In genomic region chr8:11602006-11602680, GRCm38 (mm10) we compare ENCODE assay signal across 8 mouse cellular contexts. TPM values are rescaled to one million over a fixed set of nuclear protein-coding genes. Genes with fewer than 3 reads are reported as not detected.
DNase-seq lines count a peak whose midpoint lies in the region; ATAC-seq and TF ChIP-seq lines count a peak whose summit lies in the region.

No protein-coding gene starts in this region.

- H3K27me3 ChIP-seq in kidney, adult 2 months (replicated peaks; ENCODE audit: control insufficient read depth, insufficient read depth, low read length), result no peaks in the 10 kb centered on the region
- H3K27me3 ChIP-seq in limb, embryonic 14.5 days (ENCODE audit: control insufficient read depth, insufficient read depth, low read length), result no peaks in the 10 kb centered on the region
- no peaks in the 10 kb centered on the region for H3K27me3 ChIP-seq in stomach, postnatal 0 days (ENCODE audit: control insufficient read depth, insufficient read depth, low read length)

- peak; percentile 64 for TF ChIP-seq CTCF in cortical plate, adult 2 months (IDR thresholded peaks at IDR 0.05; ENCODE audit: extremely low read depth, insufficient read depth, low read length)
- peak; percentile 81 for TF ChIP-seq CTCF in kidney, adult 2 months (conservative IDR thresholded peaks at IDR 0.05; ENCODE audit: insufficient read depth, insufficient read length, low read depth, low read length)
- peak; percentile 93 for TF ChIP-seq CTCF in stomach, postnatal 0 days (IDR thresholded peaks at IDR 0.05; ENCODE audit: low read depth)

- no peak for TF ChIP-seq POLR2A in cortical plate, adult 2 months (IDR thresholded peaks at IDR 0.05; ENCODE audit: extremely low read depth, insufficient read depth, low read length)
- TF ChIP-seq POLR2A in kidney, adult 2 months (IDR thresholded peaks at IDR 0.05; ENCODE audit: low read depth, low read length), result no peak
- TF ChIP-seq POLR2A in limb, embryonic 14.5 days (IDR thresholded peaks at IDR 0.05; ENCODE audit: borderline replicate concordance, extremely low read depth, insufficient read depth, insufficient read length), result no peak

- H3K27ac ChIP-seq in cortical plate, adult 2 months (ENCODE audit: insufficient read depth, low read length), result no peak overlapping the region
- H3K27ac ChIP-seq in kidney, adult 2 months (ENCODE audit: insufficient read depth, low read depth, low read length), result no peak overlapping the region
- H3K27ac ChIP-seq in limb, embryonic 14.5 days (replicated peaks; ENCODE audit: low read depth, low read length), result no peak overlapping the region
- no peak overlapping the region for H3K27ac ChIP-seq in stomach, postnatal 0 days (replicated peaks)

- no peaks in the 10 kb centered on the region for H3K36me3 ChIP-seq in kidney, adult 2 months (ENCODE audit: control insufficient read depth, insufficient read depth, low read length)
- no peaks in the 10 kb centered on the region for H3K36me3 ChIP-seq in limb, embryonic 14.5 days (ENCODE audit: control insufficient read depth, insufficient read depth, low read length)
- H3K36me3 ChIP-seq in stomach, postnatal 0 days (ENCODE audit: control insufficient read depth, insufficient read depth, low read length), result no peaks in the 10 kb centered on the region

- no peak overlapping the region for H3K9ac ChIP-seq in limb, embryonic 14.5 days (ENCODE audit: low read depth, low read length, severe bottlenecking)
- H3K9ac ChIP-seq in stomach, postnatal 0 days (ENCODE audit: low read length), result no peak overlapping the region

- H3K4me1 ChIP-seq in cortical plate, adult 2 months (ENCODE audit: control insufficient read depth, insufficient read depth, low read length), result no peaks in the 10 kb centered on the region
- no peaks in the 10 kb centered on the region for H3K4me1 ChIP-seq in kidney, adult 2 months (ENCODE audit: control insufficient read depth, insufficient read depth, low read length)
- no peaks in the 10 kb centered on the region for H3K4me1 ChIP-seq in limb, embryonic 14.5 days (ENCODE audit: control insufficient read depth, insufficient read depth, low read length)
- H3K4me1 ChIP-seq in stomach, postnatal 0 days (replicated peaks; ENCODE audit: control insufficient read depth, insufficient read depth), result no peaks in the 10 kb centered on the region

- WGBS in kidney, adult 2 months, result 11% methylated on average over 14 of the region's 14 CpGs
- 38% methylated on average over 14 of the region's 14 CpGs for WGBS in limb, embryonic 14.5 days
- 39% methylated on average over 14 of the region's 14 CpGs for WGBS in stomach, postnatal 0 days

- DNase-seq in urinary bladder, adult 18-20 months (ENCODE audit: low spot score in 2 of 2), result peak; percentile 37 to 49
- DNase-seq in urinary bladder, postnatal 10 days (ENCODE audit: low spot score), result no peak
- DNase-seq in kidney, adult 2 months, result peak; percentile 73
- peak; percentile 85 for DNase-seq in limb, embryonic 14.5 days (ENCODE audit: low spot score)
- DNase-seq in naive thymus-derived CD4-positive, alpha-beta T cell, adult 2 months (ENCODE audit: low read depth), result peak; percentile 86
- peak; percentile 74 for DNase-seq in stomach, postnatal 0 days (ENCODE audit: low spot score)

- ATAC-seq in granulocyte monocyte progenitor cell, adult 5-6 weeks (replicated peaks; ENCODE audit: poor library complexity, severe bottlenecking), result peak; percentile 86
- ATAC-seq in limb, embryonic 14.5 days (ENCODE audit: low FRiP score, low read depth), result peak; percentile 75; the same call in 1 of the 2 replicates
- ATAC-seq in stomach, postnatal 0 days (ENCODE audit: low FRiP score, low TSS enrichment), result peak; percentile 75

- TF ChIP-seq EP300 in stomach, postnatal 0 days (optimal IDR thresholded peaks at IDR 0.05), result no peak

- H3K4me2 ChIP-seq in limb, embryonic 14.5 days (replicated peaks; ENCODE audit: low read depth, low read length, severe bottlenecking), result no peak overlapping the region
- H3K4me2 ChIP-seq in stomach, postnatal 0 days (replicated peaks; ENCODE audit: low read depth), result no peak overlapping the region

- no peaks in the 10 kb centered on the region for H3K9me3 ChIP-seq in limb, embryonic 14.5 days (ENCODE audit: control insufficient read depth, low read length)
- H3K9me3 ChIP-seq in stomach, postnatal 0 days (ENCODE audit: control insufficient read depth, low read length), result no peaks in the 10 kb centered on the region

- H3K4me3 ChIP-seq in cortical plate, adult 2 months (ENCODE audit: insufficient read depth, low read length), result no peak overlapping the region
- H3K4me3 ChIP-seq in kidney, adult 2 months (ENCODE audit: insufficient read depth, low read depth, low read length), result no peak overlapping the region
- H3K4me3 ChIP-seq in limb, embryonic 14.5 days (replicated peaks; ENCODE audit: low read length), result no peak overlapping the region
- no peak overlapping the region for H3K4me3 ChIP-seq in stomach, postnatal 0 days (ENCODE audit: low read depth, low read length)

RNA-seq across cellular contexts. Expression of gene Ankrd10, which starts 33.4 kb away (rescaled TPM):
- polyA plus RNA-seq in cortical plate, adult 2 months (2012; rRNA removed), result 65.9 and 67.2 TPM in 2 replicates
- total RNA-seq in granulocyte monocyte progenitor cell, adult 5-6 weeks (2014; fragmentation: Nextera tagmentation), result 100 and 126 TPM in 2 replicates
- total RNA-seq in granulocyte monocyte progenitor cell, adult 5-6 weeks (2017), result 64.6 and 66.0 TPM in 2 replicates
- 36.9 and 45.3 TPM in 2 replicates for polyA plus RNA-seq in kidney, adult 2 months (2012; rRNA removed)
- 184 and 247 TPM in 2 replicates for polyA plus RNA-seq in limb, embryonic 14.5 days (2012; rRNA removed)
- 91.8 and 103 TPM in 2 replicates for polyA plus RNA-seq in limb, embryonic 14.5 days (2014; fragmentation: Nextera tagmentation; extraction: Ambion mirVana)
- polyA plus RNA-seq in stomach, postnatal 0 days (2015; fragmentation: Nextera tagmentation; extraction: Ambion mirVana), result 27.9 and 29.3 TPM in 2 replicates

RNA-seq across cellular contexts. Expression of gene Ing1, which starts 46.8 kb away (rescaled TPM):
- polyA plus RNA-seq in cortical plate, adult 2 months (2012; rRNA removed), result 45.5 and 52.9 TPM in 2 replicates
- 33.8 and 43.3 TPM in 2 replicates for total RNA-seq in granulocyte monocyte progenitor cell, adult 5-6 weeks (2014; fragmentation: Nextera tagmentation)
- 40.8 and 49.2 TPM in 2 replicates for total RNA-seq in granulocyte monocyte progenitor cell, adult 5-6 weeks (2017)
- 12.0 and 16.3 TPM in 2 replicates for polyA plus RNA-seq in kidney, adult 2 months (2012; rRNA removed)
- polyA plus RNA-seq in limb, embryonic 14.5 days (2012; rRNA removed), result 38.5 and 63.6 TPM in 2 replicates
- polyA plus RNA-seq in limb, embryonic 14.5 days (2014; fragmentation: Nextera tagmentation; extraction: Ambion mirVana), result 42.9 and 49.7 TPM in 2 replicates
- polyA plus RNA-seq in stomach, postnatal 0 days (2015; fragmentation: Nextera tagmentation; extraction: Ambion mirVana), result 23.1 and 23.2 TPM in 2 replicates

RNA-seq across cellular contexts. Expression of gene Cars2, which starts 51.6 kb away (rescaled TPM):
- polyA plus RNA-seq in cortical plate, adult 2 months (2012; rRNA removed), result 25.9 and 27.4 TPM in 2 replicates
- total RNA-seq in granulocyte monocyte progenitor cell, adult 5-6 weeks (2014; fragmentation: Nextera tagmentation), result 51.9 and 58.5 TPM in 2 replicates
- 38.4 and 39.0 TPM in 2 replicates for total RNA-seq in granulocyte monocyte progenitor cell, adult 5-6 weeks (2017)
- polyA plus RNA-seq in kidney, adult 2 months (2012; rRNA removed), result 50.7 and 56.6 TPM in 2 replicates
- 66.7 and 77.4 TPM in 2 replicates for polyA plus RNA-seq in limb, embryonic 14.5 days (2012; rRNA removed)
- 26.4 and 27.5 TPM in 2 replicates for polyA plus RNA-seq in limb, embryonic 14.5 days (2014; fragmentation: Nextera tagmentation; extraction: Ambion mirVana)
- 11.7 and 13.1 TPM in 2 replicates for polyA plus RNA-seq in stomach, postnatal 0 days (2015; fragmentation: Nextera tagmentation; extraction: Ambion mirVana)
